In the genomic region with DNA sequence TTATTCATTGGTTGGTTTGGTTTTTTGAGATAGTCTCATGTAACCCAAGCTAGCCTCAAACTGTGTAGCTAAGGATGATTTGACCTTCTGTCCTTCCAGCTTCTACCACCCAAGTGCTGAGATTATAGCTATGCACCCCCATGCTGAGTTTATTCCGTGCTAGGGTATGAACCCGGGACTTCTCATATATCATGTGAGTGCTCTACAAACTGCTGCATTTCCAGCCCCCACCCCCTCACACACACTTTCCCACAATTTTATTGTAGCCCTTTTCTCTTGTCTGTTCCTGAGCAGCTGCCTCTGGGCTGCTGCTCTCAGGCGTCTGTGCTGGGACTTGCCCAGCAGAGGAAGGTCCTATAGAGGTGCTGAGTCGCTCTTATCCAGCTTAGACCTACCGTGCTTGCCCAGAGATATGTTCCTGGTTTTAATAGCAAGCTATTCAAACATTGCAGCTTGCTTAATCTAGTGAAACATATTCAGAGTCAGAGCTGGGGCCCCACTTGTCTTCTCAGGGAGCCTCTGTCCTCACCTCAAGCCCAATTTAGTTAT, we compare ENCODE assay signal across 16 mouse cellular contexts.
DNase-seq lines count a peak whose midpoint lies in the region; ATAC-seq lines count a peak whose summit lies in the region.
"Had no signal": no experiment of that assay in that cellular context is flagged by ENCODE, and none has a peak within 500 bp of the region (broad histone marks: within the 10 kb centered on the region; RNA-seq: fewer than 3 reads in every experiment).

No protein-coding gene starts in this region.

- no peak for DNase-seq in heart, postnatal 36 days
- no peak for DNase-seq in midbrain, embryonic 10.5 days (ENCODE audit: low spot score)
- no peak for DNase-seq in layer of hippocampus, adult 8-10 months (ENCODE audit: low spot score in 2 of 2)
- no peak for DNase-seq in right cerebral cortex, postnatal 4 days
- DNase-seq: adrenal gland, postnatal 36 days; gastrocnemius, postnatal 10 days; heart, postnatal 14 days; liver had no signal

- no peaks in the 10 kb centered on the region for H3K27me3 ChIP-seq in heart, embryonic 16.5 days (ENCODE audit: control insufficient read depth, insufficient read depth, low read length)
- no peaks in the 10 kb centered on the region for H3K27me3 ChIP-seq in midbrain, embryonic 16.5 days (ENCODE audit: control insufficient read depth, insufficient read depth, low read depth, low read length)
- no peaks in the 10 kb centered on the region for H3K27me3 ChIP-seq in midbrain, embryonic 10.5 days (ENCODE audit: low read depth, poor library complexity, severe bottlenecking)
- H3K27me3 ChIP-seq in limb, embryonic 15.5 days = no peaks in the 10 kb centered on the region

- H3K9ac ChIP-seq in heart, embryonic 16.5 days (ENCODE audit: low read length) = no peak overlapping the region
- no peak overlapping the region for H3K9ac ChIP-seq in midbrain, embryonic 16.5 days (ENCODE audit: low read depth, low read length)
- no peak overlapping the region for H3K9ac ChIP-seq in limb, embryonic 15.5 days

- H3K4me2 ChIP-seq in heart, embryonic 16.5 days (ENCODE audit: low read depth, low read length) = no peak overlapping the region
- H3K4me2 ChIP-seq in midbrain, embryonic 16.5 days (ENCODE audit: low read length) = no peak overlapping the region
- H3K4me2 ChIP-seq in limb, embryonic 15.5 days = no peak overlapping the region

- intact Hi-C loops in heart, postnatal 36 days (cut with DNase I) = no loop called here

- H3K36me3 ChIP-seq in heart, embryonic 16.5 days (ENCODE audit: control insufficient read depth, insufficient read depth) = no peaks in the 10 kb centered on the region
- no peaks in the 10 kb centered on the region for H3K36me3 ChIP-seq in midbrain, embryonic 16.5 days (ENCODE audit: control insufficient read depth, insufficient read depth, low read length)
- H3K36me3 ChIP-seq in midbrain, embryonic 10.5 days = no peaks in the 10 kb centered on the region
- H3K36me3 ChIP-seq in limb, embryonic 15.5 days = no peaks in the 10 kb centered on the region

- H3K9me3 ChIP-seq in heart, embryonic 16.5 days (replicated peaks; ENCODE audit: control insufficient read depth, low read length) = no peaks in the 10 kb centered on the region
- no peaks in the 10 kb centered on the region for H3K9me3 ChIP-seq in midbrain, embryonic 16.5 days (replicated peaks; ENCODE audit: control insufficient read depth, low read length, poor library complexity, severe bottlenecking)
- H3K9me3 ChIP-seq in midbrain, embryonic 10.5 days (replicated peaks) = no peaks in the 10 kb centered on the region
- no peaks in the 10 kb centered on the region for H3K9me3 ChIP-seq in limb, embryonic 15.5 days

- peak overlapping the region; percentile 9 for H3K27ac ChIP-seq in heart, embryonic 16.5 days (ENCODE audit: low read length)
- peak overlapping the region; percentile 43; the same call in 1 of the 2 replicates for H3K27ac ChIP-seq in midbrain, embryonic 16.5 days (ENCODE audit: low read length)
- no peak overlapping the region for H3K27ac ChIP-seq in midbrain, embryonic 10.5 days (replicated peaks)
- H3K27ac ChIP-seq in limb, embryonic 15.5 days = peak overlapping the region; percentile 47
- H3K27ac ChIP-seq: left cerebral cortex, adult 2 months had no signal

- no peak overlapping the region for H3K4me3 ChIP-seq in heart, embryonic 16.5 days (ENCODE audit: low read length)
- no peak overlapping the region for H3K4me3 ChIP-seq in midbrain, embryonic 16.5 days (ENCODE audit: low read depth, low read length)
- H3K4me3 ChIP-seq in midbrain, embryonic 10.5 days = no peak overlapping the region
- H3K4me3 ChIP-seq in limb, embryonic 15.5 days = no peak overlapping the region
- H3K4me3 ChIP-seq: erythroblast, embryonic 14.5 days; left cerebral cortex, adult 2 months had no signal

- WGBS in heart, embryonic 16.5 days = 28% methylated on average over 5 of the region's 5 CpGs
- 57% methylated on average over 5 of the region's 5 CpGs for WGBS in midbrain, embryonic 16.5 days
- 69% methylated on average over 5 of the region's 5 CpGs for WGBS in midbrain, embryonic 10.5 days
- WGBS in limb, embryonic 15.5 days = 26% methylated on average over 5 of the region's 5 CpGs

- peaks cover 20% of the 10 kb centered on the region for H3K4me1 ChIP-seq in heart, embryonic 16.5 days (ENCODE audit: control insufficient read depth, insufficient read depth, low read length)
- H3K4me1 ChIP-seq in midbrain, embryonic 16.5 days (ENCODE audit: control insufficient read depth, insufficient read depth, low read length) = peaks cover 6% of the 10 kb centered on the region; the same call in 1 of the 2 replicates
- peaks cover 3% of the 10 kb centered on the region; the same call in 1 of the 2 replicates for H3K4me1 ChIP-seq in midbrain, embryonic 10.5 days
- no peaks in the 10 kb centered on the region; the same call in 1 of the 2 replicates for H3K4me1 ChIP-seq in limb, embryonic 15.5 days

- 0 out of 2 replicates have a peak, but pooled peaks have one; percentile 45 for ATAC-seq in heart, embryonic 16.5 days (replicated peaks; ENCODE audit: extremely low read depth, insufficient read depth, low FRiP score)
- ATAC-seq in midbrain, embryonic 16.5 days = no peak
- no peak for ATAC-seq in limb, embryonic 15.5 days (ENCODE audit: insufficient number of reproducible peaks, low FRiP score, low TSS enrichment, low read depth)
- ATAC-seq: activated CD4-positive, CD25-positive, alpha-beta regulatory T cell, adult 4 months; forebrain, embryonic 16.5 days; lung, postnatal 0 days had no signal
